Mouse (Mus musculus) erythroblast, embryonic 14.5 days (primary cell): ENCODE data around the gene Tspoap1. TPM values are rescaled to one million over a fixed set of nuclear protein-coding genes. Genes with fewer than 3 reads are reported as not detected.

Source experiments
- H3K27me3 ChIP-seq: 2 replicates; pipeline ENCODE4 v1.6.1; 2012; ENCODE audit warnings: inconsistent platforms; ENCODE audit not compliant: control insufficient read depth
- H3K36me3 ChIP-seq: 2 replicates; pipeline ENCODE4 v1.6.1; 2012; ENCODE audit warnings: mild to moderate bottlenecking, inconsistent platforms; ENCODE audit not compliant: control insufficient read depth
- H3K4me1 ChIP-seq: 2 replicates; pipeline ENCODE4 v1.6.1; 2012; ENCODE audit warnings: inconsistent platforms; ENCODE audit not compliant: control insufficient read depth
- H3K4me3 ChIP-seq: replicated peaks from 2 replicates; pipeline ENCODE3; 2012; ENCODE audit warnings: moderate library complexity, mild to moderate bottlenecking, inconsistent platforms
- H3K9me3 ChIP-seq: 2 replicates; pipeline ENCODE4 v1.6.1; 2012; ENCODE audit warnings: low read length, inconsistent platforms, mixed read lengths; ENCODE audit not compliant: control insufficient read depth
- GATA1 ChIP-seq: IDR thresholded peaks from 2 replicates; pipeline ENCODE4 v1.6.1; 2012; ENCODE audit warnings: low read length, inconsistent platforms, mixed read lengths
- TAL1 ChIP-seq: IDR thresholded peaks from 3 replicates; pipeline ENCODE4 v1.6.1; 2012; ENCODE audit warnings: low read length, inconsistent platforms, mixed read lengths
- polyA plus RNA-seq: library from polyadenylated mRNA; stranded (reverse); fragments of >175 nt; gene quantifications from 2 replicates; pipeline ENCODE4 v1.2.3, GENCODE M21; 2012

Tspoap1 gene
- polyA plus RNA-seq, 1 experiment: 0.71 TPM

DNA sequence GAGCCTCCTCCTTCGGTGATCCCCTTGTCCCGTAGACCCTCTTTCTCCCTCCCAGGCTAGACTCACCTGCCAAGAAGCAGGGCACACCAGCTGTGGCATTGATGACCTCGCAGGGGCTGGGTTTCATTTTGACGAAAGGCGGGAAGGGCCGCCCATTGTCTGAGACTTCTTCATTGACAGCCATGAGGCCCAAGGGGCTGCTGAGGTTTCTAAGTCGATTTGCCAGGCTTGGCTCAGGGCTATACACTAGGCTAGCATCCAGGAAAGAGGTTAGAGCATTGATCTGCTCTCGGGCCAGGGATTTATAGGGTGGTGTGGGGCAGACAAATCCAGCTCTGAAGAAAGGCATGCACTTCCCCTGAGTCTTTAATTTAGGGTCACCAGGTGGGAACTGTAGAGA is 54.5 kb downstream of the Tspoap1 start:
- no peak for TF ChIP-seq TAL1
- TF ChIP-seq GATA1: no peak
- Histone ChIP-seq H3K36me3 (no peaks in the 10 kb centered on the region), H3K4me3 (no peak overlapping the region), H3K9me3 (no peaks in the 10 kb centered on the region), H3K4me1 (no peaks in the 10 kb centered on the region; the same call in 1 of the 2 replicates), H3K27me3 (peaks cover 8% of the 10 kb centered on the region)

DNA sequence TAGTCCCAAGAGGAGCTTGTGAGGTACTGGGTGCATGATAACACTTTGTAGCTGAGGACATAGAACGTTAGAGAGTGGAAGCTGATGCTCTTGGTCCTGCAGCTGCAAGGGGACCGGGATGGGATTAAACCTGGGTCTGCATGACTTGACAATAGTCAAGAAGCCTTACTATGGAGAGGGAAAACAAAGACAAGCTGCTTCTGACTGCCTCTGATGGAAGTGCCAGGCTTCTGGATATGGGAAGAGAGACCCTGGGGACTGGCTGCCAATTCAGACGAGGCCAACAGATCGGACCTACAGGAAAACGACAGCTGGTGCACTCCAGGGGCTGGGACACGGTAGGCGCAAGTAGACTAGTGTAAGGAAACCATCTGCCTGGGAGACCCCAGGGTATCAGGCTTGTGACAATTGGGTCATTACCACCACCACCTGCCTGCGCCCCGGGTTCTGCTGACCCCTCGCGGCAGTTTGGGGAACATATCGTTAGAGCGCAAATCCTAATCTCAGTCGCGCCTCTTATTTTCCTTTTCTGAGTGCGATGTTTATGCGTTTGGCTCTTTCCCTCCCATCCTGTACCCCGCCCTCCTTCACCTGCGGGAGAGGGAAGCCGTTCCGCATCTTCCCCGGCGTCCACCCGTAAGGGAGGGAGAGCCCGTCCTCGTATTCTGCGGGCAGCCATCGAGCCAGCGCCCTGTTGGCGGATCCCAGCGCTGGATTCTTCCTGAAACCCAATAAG is 56.5 kb downstream of the Tspoap1 start:
- Histone ChIP-seq H3K36me3 (no peaks in the 10 kb centered on the region), H3K4me3 (no peak overlapping the region), H3K4me1 (no peaks in the 10 kb centered on the region; the same call in 1 of the 2 replicates), H3K27me3 (peaks cover 8% of the 10 kb centered on the region), H3K9me3 (no peaks in the 10 kb centered on the region)
- TF ChIP-seq TAL1 (no peak), GATA1 (no peak)

GRCm38 (mm10) chr11:87817443-87817773 is 57.1 kb downstream of the Tspoap1 start:
- Histone ChIP-seq H3K4me1 (no peaks in the 10 kb centered on the region; the same call in 1 of the 2 replicates), H3K9me3 (no peaks in the 10 kb centered on the region), H3K4me3 (no peak overlapping the region), H3K27me3 (peaks cover 8% of the 10 kb centered on the region), H3K36me3 (no peaks in the 10 kb centered on the region)
- TF ChIP-seq GATA1: no peak
- TF ChIP-seq TAL1: no peak

DNA sequence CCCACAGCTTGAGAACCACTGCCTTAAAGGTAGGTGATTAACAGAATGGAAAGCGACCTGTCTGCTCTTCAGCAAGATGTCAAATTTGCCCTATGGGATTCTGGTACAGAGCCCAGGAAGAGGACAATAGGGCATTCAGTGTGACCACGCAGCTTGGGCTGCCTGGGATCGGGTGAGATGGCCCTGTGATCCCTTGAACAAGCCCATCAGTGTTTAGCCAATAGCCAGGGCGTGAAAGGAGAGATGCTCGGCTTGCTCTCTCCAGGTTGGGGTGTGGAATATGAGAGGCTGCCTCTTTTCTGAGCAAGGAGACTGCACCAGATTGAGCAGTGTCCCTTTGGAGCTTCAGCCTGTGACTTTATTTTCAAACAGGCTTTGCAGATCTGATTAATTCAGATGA is 61.2 kb downstream of the Tspoap1 start:
- TF ChIP-seq GATA1 (no peak), TAL1 (no peak)
- peaks cover 10% of the 10 kb centered on the region for H3K27me3 ChIP-seq
- H3K4me3 ChIP-seq: no peak overlapping the region
- H3K9me3 ChIP-seq: no peaks in the 10 kb centered on the region
- no peaks in the 10 kb centered on the region for H3K36me3 ChIP-seq
- H3K4me1 ChIP-seq: no peaks in the 10 kb centered on the region; the same call in 1 of the 2 replicates

DNA sequence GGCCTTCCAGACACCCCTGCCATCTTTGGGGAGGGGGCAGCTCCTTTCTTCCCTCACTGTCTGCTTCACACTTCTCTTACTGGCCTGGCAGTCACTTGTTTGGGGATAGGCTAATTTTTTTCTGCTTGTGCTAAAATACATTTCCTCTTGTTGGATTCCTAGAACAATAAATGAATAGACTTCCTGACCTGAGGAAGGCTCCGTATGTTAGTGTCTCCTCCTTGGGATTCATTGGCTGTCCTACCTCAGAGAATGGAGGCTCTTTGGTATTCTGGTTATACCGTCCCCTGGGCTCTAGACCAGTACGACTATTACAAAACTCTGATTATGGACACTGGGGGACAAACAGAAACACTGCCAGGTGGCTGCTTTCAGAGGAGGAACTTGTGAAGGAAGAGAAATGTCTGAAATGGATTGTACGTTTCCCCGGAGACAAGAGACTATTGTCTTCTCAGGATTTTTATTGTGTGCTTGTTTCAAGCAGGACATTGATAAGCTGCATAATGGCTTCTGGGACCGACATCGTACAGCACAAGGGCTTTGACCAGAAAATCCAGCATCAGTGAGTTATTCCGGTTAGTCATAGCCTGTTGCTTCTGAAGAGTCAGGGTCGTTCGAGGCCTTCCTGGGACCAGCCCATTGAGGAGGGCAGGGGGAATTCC is 68.0 kb downstream of the Tspoap1 start, which contains the start of gene Lpo:
Lpo (minus strand) TSS at position 51 of the 662 bp plus-strand sequence.
- no peaks in the 10 kb centered on the region for H3K4me1 ChIP-seq
- H3K36me3 ChIP-seq: no peaks in the 10 kb centered on the region
- H3K9me3 ChIP-seq: no peaks in the 10 kb centered on the region
- H3K4me3 ChIP-seq: no peak within 1 kb of the TSS
- TF ChIP-seq GATA1 (no peak), TAL1 (no peak)
- peaks cover 3% of the 10 kb centered on the region for H3K27me3 ChIP-seq

Other genes with a start within 250 kb of the Tspoap1 start
- not detected in 2 replicates for gene Gm11492, start 193.9 kb upstream of the Tspoap1 start, polyA plus RNA-seq
- gene Sept4, start 191.6 kb upstream of the Tspoap1 start, polyA plus RNA-seq: 0.08 and 0.09 TPM in 2 replicates
- gene Mtmr4, start 168.4 kb upstream of the Tspoap1 start, polyA plus RNA-seq: 0.20 and 0.53 TPM in 2 replicates
- gene Hsf5, start 143.4 kb upstream of the Tspoap1 start, polyA plus RNA-seq: not detected in 2 replicates
- gene Rnf43, start 97.8 kb upstream of the Tspoap1 start, polyA plus RNA-seq: 0.08 and 0.64 TPM in 2 replicates
- gene Supt4a, start 23.0 kb upstream of the Tspoap1 start, polyA plus RNA-seq: 4.3 and 5.5 TPM in 2 replicates
- gene Mpo, start 33.0 kb downstream of the Tspoap1 start, polyA plus RNA-seq: 3.6 and 4.5 TPM in 2 replicates
- not detected in 2 replicates for gene Lpo, start 67.7 kb downstream of the Tspoap1 start, polyA plus RNA-seq
- gene Mks1, start 92.7 kb downstream of the Tspoap1 start, polyA plus RNA-seq: 0.04 and 0.28 TPM in 2 replicates
- gene Epx, start 115.0 kb downstream of the Tspoap1 start, polyA plus RNA-seq: 0.05 and 0.26 TPM in 2 replicates
- not detected in 2 replicates for gene Olfr462, start 131.7 kb downstream of the Tspoap1 start, polyA plus RNA-seq
- gene Olfr463, start 136.8 kb downstream of the Tspoap1 start, polyA plus RNA-seq: 0.04 TPM in 1 of 2 replicates, not detected in the other
- 0.05 TPM in 1 of 2 replicates, not detected in the other for gene Olfr464, start 160.4 kb downstream of the Tspoap1 start, polyA plus RNA-seq
- gene Dynll2, start 227.0 kb downstream of the Tspoap1 start, polyA plus RNA-seq: 3.0 and 3.3 TPM in 2 replicates